Mouse (Mus musculus): Measurements from ENCODE around the gene Slc35e1. TPM values are rescaled to one million over a fixed set of nuclear protein-coding genes. Genes with fewer than 3 reads are reported as not detected.

Gene Slc35e1
- polyA plus RNA-seq, 1 experiment from 2014 or later = 12.2 TPM

DNA sequence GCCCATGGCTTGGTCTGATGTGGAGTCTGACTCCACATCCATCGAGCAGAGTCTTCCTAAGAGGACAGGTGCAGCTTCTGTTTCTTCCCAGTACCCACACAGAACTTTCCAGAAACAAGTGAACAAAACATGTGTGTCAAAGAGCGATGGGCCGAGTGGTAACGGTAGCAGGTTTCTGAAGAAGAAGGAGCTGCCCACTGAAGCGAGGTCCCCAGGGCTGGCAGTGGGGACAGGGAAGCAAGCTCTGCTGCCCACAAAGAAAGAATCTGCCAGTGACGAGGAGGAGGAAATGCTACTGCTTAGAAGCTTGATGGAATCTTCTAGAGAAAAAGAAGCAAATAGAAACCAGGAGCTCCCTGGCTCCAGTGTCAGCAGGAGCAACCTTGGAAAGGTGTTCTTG is 47.3 kb downstream of the Slc35e1 start:
- H3K36me3 ChIP-seq (ENCODE audit: control insufficient read depth, insufficient read depth, low read length) = peaks cover 8% of the 10 kb centered on the region
- WGBS (ENCODE audit: insufficient replicate concordance) = 88% methylated on average over 6 of the region's 6 CpGs
- no peak overlapping the region for H3K4me3 ChIP-seq (ENCODE audit: low read depth, low read length)
- H3K4me1 ChIP-seq (ENCODE audit: control insufficient read depth, insufficient read depth, low read length) = no peaks in the 10 kb centered on the region
- no peak overlapping the region for H3K9ac ChIP-seq (ENCODE audit: low read depth, low read length)
- H3K9me3 ChIP-seq (replicated peaks; ENCODE audit: control insufficient read depth, low read length) = no peaks in the 10 kb centered on the region
- ATAC-seq (replicated peaks; ENCODE audit: insufficient number of reproducible peaks, low FRiP score, low TSS enrichment) = no peak
- H3K4me2 ChIP-seq = no peak overlapping the region
- H3K27me3 ChIP-seq (ENCODE audit: control insufficient read depth, insufficient read depth, low read length) = no peaks in the 10 kb centered on the region
- no peak overlapping the region for H3K27ac ChIP-seq (ENCODE audit: low read depth, low read length)

GRCm38 (mm10) chr8:72443994-72444350 is 48.4 kb downstream of the Slc35e1 start:
- Histone ChIP-seq H3K4me2 (peak overlapping the region; percentile 60), H3K9me3 (replicated peaks; ENCODE audit: control insufficient read depth, low read length) (no peaks in the 10 kb centered on the region), H3K36me3 (ENCODE audit: control insufficient read depth, insufficient read depth, low read length) (no peaks in the 10 kb centered on the region), H3K4me3 (ENCODE audit: low read depth, low read length) (peak overlapping the region; percentile 40), H3K4me1 (ENCODE audit: control insufficient read depth, insufficient read depth, low read length) (no peaks in the 10 kb centered on the region), H3K27me3 (ENCODE audit: control insufficient read depth, insufficient read depth, low read length) (no peaks in the 10 kb centered on the region), H3K9ac (ENCODE audit: low read depth, low read length) (peak overlapping the region; percentile 75), H3K27ac (ENCODE audit: low read depth, low read length) (no peak overlapping the region)
- peak; percentile 32; the same call in 1 of the 2 replicates for ATAC-seq (replicated peaks; ENCODE audit: insufficient number of reproducible peaks, low FRiP score, low TSS enrichment)
- WGBS (ENCODE audit: insufficient replicate concordance) = 41% methylated on average over 6 of the region's 6 CpGs

DNA sequence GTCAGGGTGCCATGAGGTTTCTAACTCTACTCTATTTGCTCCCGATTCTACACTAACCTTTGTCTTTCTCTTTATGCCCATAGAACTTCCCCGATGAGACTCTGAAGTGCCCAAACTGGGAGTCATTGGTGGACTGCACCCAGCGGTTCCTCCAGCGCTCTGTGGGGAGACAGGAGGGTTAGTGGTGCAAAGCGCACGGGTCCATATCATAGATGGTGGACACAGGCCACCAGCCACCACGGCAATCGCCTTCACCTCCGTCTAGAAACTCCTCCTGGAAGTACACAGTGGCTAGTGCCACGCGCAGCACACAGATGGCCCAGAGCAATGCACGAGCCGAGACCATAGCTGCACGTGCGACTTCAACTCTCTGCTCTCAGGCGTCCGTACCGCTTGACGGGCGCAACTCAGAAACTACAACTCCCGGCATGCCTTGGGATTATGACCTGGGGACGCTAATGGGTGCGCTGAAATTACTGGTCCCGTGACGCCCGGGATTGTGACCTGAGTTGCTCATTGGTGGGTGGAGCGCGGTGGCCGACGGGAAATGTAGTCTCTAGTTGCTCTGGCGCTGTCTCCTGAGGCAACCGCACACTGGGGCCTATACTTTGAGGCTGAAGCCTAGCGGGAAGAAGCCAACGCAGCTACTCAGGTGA is 48.9 kb downstream of the Slc35e1 start, which contains the start of the genes Calr3 and 1700030K09Rik:
Gene Calr3 (minus strand): TSS at position 533 of the 656 bp plus-strand sequence.
Gene 1700030K09Rik (plus strand): TSS at position 543 of the 656 bp plus-strand sequence.
- H3K27me3 ChIP-seq (ENCODE audit: control insufficient read depth, insufficient read depth, low read length) = no peaks in the 10 kb centered on the region
- H3K9me3 ChIP-seq (replicated peaks; ENCODE audit: control insufficient read depth, low read length) = no peaks in the 10 kb centered on the region
- peak within 1 kb of the TSS; percentile 62 for H3K4me2 ChIP-seq
- H3K36me3 ChIP-seq (ENCODE audit: control insufficient read depth, insufficient read depth, low read length) = no peaks in the 10 kb centered on the region
- H3K4me3 ChIP-seq (ENCODE audit: low read depth, low read length) = peak within 1 kb of the TSS; percentile 40
- peak; percentile 99 for ATAC-seq (replicated peaks; ENCODE audit: insufficient number of reproducible peaks, low FRiP score, low TSS enrichment)
- peak within 1 kb of the TSS; percentile 75 for H3K9ac ChIP-seq (ENCODE audit: low read depth, low read length)
- 5% methylated on average over 34 of the region's 34 CpGs for WGBS (ENCODE audit: insufficient replicate concordance)
- H3K4me1 ChIP-seq (ENCODE audit: control insufficient read depth, insufficient read depth, low read length) = no peaks in the 10 kb centered on the region
- no peak within 1 kb of the TSS for H3K27ac ChIP-seq (ENCODE audit: low read depth, low read length)

DNA sequence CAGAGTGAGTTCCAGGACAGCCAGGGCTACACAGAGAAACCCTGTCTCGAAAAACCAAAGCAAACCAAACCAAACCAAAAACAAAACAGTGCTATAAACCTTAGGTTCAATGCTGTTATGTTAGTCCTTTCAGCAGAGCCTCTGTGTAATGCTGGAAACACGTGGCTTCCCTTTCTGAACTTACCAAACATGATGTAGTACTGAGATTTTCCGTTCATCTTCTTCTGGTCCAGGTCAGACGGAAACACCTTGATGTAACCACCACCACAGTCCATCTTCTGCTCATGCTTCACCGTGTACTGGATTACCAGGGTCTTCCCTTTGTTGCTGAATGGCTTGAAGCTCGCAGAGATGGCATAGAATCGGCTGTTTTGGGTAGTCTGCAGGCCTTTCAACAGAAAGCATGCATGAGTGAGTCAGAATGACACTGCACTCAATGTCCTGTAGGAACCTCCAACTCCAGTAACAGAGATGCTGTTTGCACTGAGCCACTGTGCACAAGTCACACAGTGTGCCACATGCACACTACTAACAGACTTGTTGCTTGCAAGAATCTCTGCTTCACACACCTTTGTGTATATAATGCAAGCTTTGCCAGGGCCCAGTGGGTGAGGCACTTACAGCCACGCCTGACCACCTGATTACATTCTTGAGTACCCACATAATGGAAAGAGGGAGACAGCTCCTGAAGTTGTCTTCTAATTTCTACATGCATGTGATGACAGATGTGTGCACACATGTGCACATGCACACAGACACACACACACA is 54.0 kb downstream of the Slc35e1 start:
- no peak for ATAC-seq (replicated peaks; ENCODE audit: insufficient number of reproducible peaks, low FRiP score, low TSS enrichment)
- Histone ChIP-seq H3K27ac (ENCODE audit: low read depth, low read length) (no peak overlapping the region), H3K36me3 (ENCODE audit: control insufficient read depth, insufficient read depth, low read length) (no peaks in the 10 kb centered on the region), H3K27me3 (ENCODE audit: control insufficient read depth, insufficient read depth, low read length) (no peaks in the 10 kb centered on the region), H3K4me2 (no peak overlapping the region), H3K4me1 (ENCODE audit: control insufficient read depth, insufficient read depth, low read length) (no peaks in the 10 kb centered on the region), H3K9ac (ENCODE audit: low read depth, low read length) (no peak overlapping the region), H3K9me3 (replicated peaks; ENCODE audit: control insufficient read depth, low read length) (no peaks in the 10 kb centered on the region), H3K4me3 (ENCODE audit: low read depth, low read length) (no peak overlapping the region)
- 72% methylated on average over 8 of the region's 8 CpGs for WGBS (ENCODE audit: insufficient replicate concordance)

DNA sequence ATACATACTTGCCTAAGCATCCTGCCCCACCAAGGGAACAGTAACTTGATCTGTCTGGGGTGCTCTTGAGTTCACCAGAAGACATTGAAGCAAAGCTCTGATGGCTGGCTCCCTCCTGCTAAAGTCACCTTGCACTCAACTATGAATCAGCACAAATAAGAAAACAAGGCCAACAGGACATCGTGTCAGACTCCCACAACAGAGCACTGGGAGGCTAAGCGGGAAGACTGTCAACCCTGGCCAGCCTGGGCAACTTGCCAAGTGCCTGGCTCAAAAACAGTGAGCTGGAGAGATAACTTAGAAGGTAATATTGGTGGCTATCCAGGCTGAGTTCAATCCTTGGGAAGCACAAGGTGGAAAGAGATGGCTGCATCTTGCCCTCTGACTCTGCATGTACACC is 57.5 kb downstream of the Slc35e1 start:
- H3K4me1 ChIP-seq (ENCODE audit: control insufficient read depth, insufficient read depth, low read length) = no peaks in the 10 kb centered on the region
- H3K27me3 ChIP-seq (ENCODE audit: control insufficient read depth, insufficient read depth, low read length) = no peaks in the 10 kb centered on the region
- no peak overlapping the region for H3K9ac ChIP-seq (ENCODE audit: low read depth, low read length)
- WGBS (ENCODE audit: insufficient replicate concordance) = 9% methylated on average over 2 of the region's 2 CpGs
- H3K9me3 ChIP-seq (replicated peaks; ENCODE audit: control insufficient read depth, low read length) = no peaks in the 10 kb centered on the region
- H3K4me3 ChIP-seq (ENCODE audit: low read depth, low read length) = no peak overlapping the region
- no peaks in the 10 kb centered on the region for H3K36me3 ChIP-seq (ENCODE audit: control insufficient read depth, insufficient read depth, low read length)
- ATAC-seq (replicated peaks; ENCODE audit: insufficient number of reproducible peaks, low FRiP score, low TSS enrichment) = no peak
- H3K27ac ChIP-seq (ENCODE audit: low read depth, low read length) = no peak overlapping the region
- H3K4me2 ChIP-seq = no peak overlapping the region

Small RNAs within 50 kb of the gene (microRNA-seq; reads per million reads assigned to microRNA genes)
- gene Gm28019 (ENCODE audit: borderline number of aligned reads) (not detected), gene Mir7068 (ENCODE audit: borderline number of aligned reads) (6.5 reads per million, percentile 42 among the genes with 10 or more reads in this experiment)

Other genes with a start within 250 kb of the Slc35e1 start
- gene Gm10282, start 187.4 kb downstream of the Slc35e1 start, polyA plus RNA-seq (2014; fragmentation: Nextera tagmentation; extraction: Ambion mirVana) = 22.5 and 25.2 TPM in 2 replicates
- 16.7 and 17.7 TPM in 2 replicates for gene Klf2, start 173.6 kb downstream of the Slc35e1 start, polyA plus RNA-seq (2014; fragmentation: Nextera tagmentation; extraction: Ambion mirVana)
- 49.7 and 49.9 TPM in 2 replicates for gene Eps15l1, start 71.2 kb downstream of the Slc35e1 start, polyA plus RNA-seq (2014; fragmentation: Nextera tagmentation; extraction: Ambion mirVana)
- gene Calr3, start 48.7 kb downstream of the Slc35e1 start, polyA plus RNA-seq (2014; fragmentation: Nextera tagmentation; extraction: Ambion mirVana) = 0.82 and 1.2 TPM in 2 replicates
- 9.2 and 10.3 TPM in 2 replicates for gene 1700030K09Rik, start 48.7 kb downstream of the Slc35e1 start, polyA plus RNA-seq (2014; fragmentation: Nextera tagmentation; extraction: Ambion mirVana)
- 42.2 and 44.5 TPM in 2 replicates for gene Cherp, start 17.4 kb downstream of the Slc35e1 start, polyA plus RNA-seq (2014; fragmentation: Nextera tagmentation; extraction: Ambion mirVana)
- 8.5 and 9.0 TPM in 2 replicates for gene Med26, start 55.7 kb upstream of the Slc35e1 start, polyA plus RNA-seq (2014; fragmentation: Nextera tagmentation; extraction: Ambion mirVana)
- gene Smim7, start 78.5 kb upstream of the Slc35e1 start, polyA plus RNA-seq (2014; fragmentation: Nextera tagmentation; extraction: Ambion mirVana) = 101 and 114 TPM in 2 replicates
- 55.4 and 64.6 TPM in 2 replicates for gene Tmem38a, start 79.4 kb upstream of the Slc35e1 start, polyA plus RNA-seq (2014; fragmentation: Nextera tagmentation; extraction: Ambion mirVana)
- gene Nwd1, start 154.1 kb upstream of the Slc35e1 start, polyA plus RNA-seq (2014; fragmentation: Nextera tagmentation; extraction: Ambion mirVana) = 0.07 and 0.10 TPM in 2 replicates
- 152 and 153 TPM in 2 replicates for gene Sin3b, start 230.7 kb upstream of the Slc35e1 start, polyA plus RNA-seq (2014; fragmentation: Nextera tagmentation; extraction: Ambion mirVana)

Data from heart, embryonic 11.5 days (tissue).